Mouse (Mus musculus) liver, embryonic 12.5 days (tissue): ENCODE results near the gene Trmt11. TPM values are rescaled to one million over a fixed set of nuclear protein-coding genes. Genes with fewer than 3 reads are reported as not detected.
"Not testable (repeated sequence)": the region's sequence is repeated elsewhere in the genome, so short reads cannot be mapped to it uniquely, and the experiment has no call there.

Experiments
- ATAC-seq: fragments of 200-750 bp; cut with Nextera tagmentation; 2 replicates; pipeline ENCODE4 v1.8.0; 2017; ENCODE audit warnings: moderate number of reproducible peaks, mild to moderate bottlenecking, moderate library complexity
- H3K27ac ChIP-seq: fragments of 300-500 bp; sonication (generic); 2 replicates; pipeline ENCODE4 v1.5.1; 2016; ENCODE audit warnings: mild to moderate bottlenecking
- H3K27me3 ChIP-seq: fragments of 300-500 bp; sonication (generic); replicated peaks from 2 replicates; pipeline ENCODE4 v1.6.1; 2016; ENCODE audit warnings: mild to moderate bottlenecking, moderate library complexity
- H3K36me3 ChIP-seq: fragments of 300-500 bp; sonication (generic); 2 replicates; pipeline ENCODE4 v1.6.1; 2016; ENCODE audit warnings: mild to moderate bottlenecking, moderate library complexity
- H3K4me1 ChIP-seq: fragments of 300-500 bp; sonication (generic); 2 replicates; pipeline ENCODE4 v1.6.1; 2016
- H3K4me2 ChIP-seq: fragments of 300-500 bp; sonication (generic); 2 replicates; pipeline ENCODE4 v1.6.1; 2016; ENCODE audit warnings: mild to moderate bottlenecking, moderate library complexity
- H3K4me3 ChIP-seq: fragments of 300-500 bp; sonication (generic); 2 replicates; pipeline ENCODE4 v1.5.1; 2016; ENCODE audit warnings: mild to moderate bottlenecking, moderate library complexity
- H3K9ac ChIP-seq: fragments of 300-500 bp; sonication (generic); 2 replicates; pipeline ENCODE4 v1.6.1; 2016; ENCODE audit warnings: mild to moderate bottlenecking, moderate library complexity
- H3K9me3 ChIP-seq: fragments of 300-500 bp; sonication (generic); replicated peaks from 2 replicates; pipeline ENCODE4 v1.6.1; 2016; ENCODE audit warnings: mild to moderate bottlenecking, moderate library complexity
- WGBS: fragments of 180-500 bp; shearing (Covaris S2); methylation state at CpG from one replicate; pipeline ENCODE4 v1.1.7; 2016; ENCODE audit not compliant: insufficient replicate concordance; 5-methylcytosine and 5-hydroxymethylcytosine counted together
- polyA plus RNA-seq: library from polyadenylated mRNA; unstranded; fragments of >200 nt; fragmentation: Nextera tagmentation; extraction: Ambion mirVana; gene quantifications from 2 replicates; pipeline ENCODE4 v1.2.1, GENCODE M21; 2016

The Trmt11 gene
- polyA plus RNA-seq, result 25.3 and 27.9 TPM in 2 replicates

DNA sequence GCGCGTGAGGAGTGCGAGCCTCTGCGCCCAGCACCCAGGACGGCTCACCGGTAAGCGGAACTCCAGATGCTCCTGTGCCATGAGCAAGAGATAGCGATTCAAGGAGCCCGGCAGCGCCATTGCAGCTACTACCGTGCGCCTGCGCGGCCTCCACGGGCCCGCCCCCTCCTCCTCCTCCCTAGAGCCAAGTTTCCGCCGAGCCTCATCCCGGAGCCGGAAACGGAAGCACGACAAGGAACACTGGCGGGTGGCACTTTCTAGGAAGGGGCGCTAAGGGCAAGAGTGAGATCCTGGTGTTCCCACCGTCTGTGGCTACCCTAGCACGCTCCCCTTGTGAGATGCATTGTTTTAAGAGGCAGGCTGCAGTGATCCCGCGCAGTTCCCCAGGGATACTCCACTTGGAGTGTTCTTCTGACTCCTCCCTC lies at the start of gene Trmt11:
Trmt11 (minus strand) TSS at position 208 of the 425 bp plus-strand sequence.
- H3K27ac ChIP-seq, result peak within 1 kb of the TSS; percentile 87
- H3K4me3 ChIP-seq, result peak within 1 kb of the TSS; percentile 84
- H3K9me3 ChIP-seq, result no peaks in the 10 kb centered on the region
- peaks cover 27% of the 10 kb centered on the region for H3K4me1 ChIP-seq
- no peaks in the 10 kb centered on the region for H3K27me3 ChIP-seq
- peak; percentile 94 for ATAC-seq
- WGBS, result under 1% methylated on average over 26 of the region's 28 CpGs
- peak within 1 kb of the TSS; percentile 73 for H3K4me2 ChIP-seq
- peaks cover 21% of the 10 kb centered on the region for H3K36me3 ChIP-seq
- peak within 1 kb of the TSS; percentile 87 for H3K9ac ChIP-seq

DNA sequence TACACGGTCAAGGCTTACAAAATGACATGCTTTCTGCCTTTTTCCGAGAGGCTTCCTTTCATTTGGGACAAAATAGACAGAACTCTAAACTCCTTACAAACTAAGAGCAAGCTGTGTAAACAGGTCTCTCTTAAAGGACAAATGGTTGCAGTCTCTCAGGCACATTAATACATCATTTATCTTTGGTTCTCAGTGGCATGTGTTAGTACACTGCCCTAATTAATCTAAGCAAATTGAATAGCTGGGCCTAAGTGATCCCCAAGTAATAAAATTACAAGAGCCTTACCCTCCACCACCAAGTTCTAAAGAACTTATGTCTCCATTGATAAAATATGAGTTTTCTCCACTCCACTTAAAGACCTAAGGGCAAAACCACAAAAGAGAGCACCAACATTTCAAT lies 47.1 kb upstream of the Trmt11 start:
- 75% methylated on average over 2 of the region's 2 CpGs for WGBS

DNA sequence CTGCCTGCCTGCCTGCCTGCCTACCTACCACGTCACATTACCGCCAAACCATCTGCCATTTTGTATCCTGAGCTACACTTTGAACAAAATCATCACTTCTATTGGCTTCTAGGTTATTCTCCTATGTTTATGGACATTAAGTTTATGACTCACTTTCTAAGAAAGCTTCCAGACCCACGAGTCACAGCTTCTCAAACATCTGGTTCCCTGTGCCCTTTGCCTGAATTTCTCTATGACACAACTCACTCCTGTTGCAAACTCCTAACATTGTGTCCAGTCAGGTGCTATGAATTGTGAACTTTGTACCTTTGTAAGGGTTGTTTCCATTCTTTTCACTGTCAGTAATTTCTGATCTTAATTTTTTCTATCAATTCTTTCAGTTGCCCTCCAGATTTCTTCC lies 37.7 kb upstream of the Trmt11 start:
- WGBS, result 62% methylated on average over 3 of the region's 3 CpGs
- no peak overlapping the region for H3K4me2 ChIP-seq

More for the DNA sequence above, 47.1 kb upstream of the Trmt11 start:
- no peaks in the 10 kb centered on the region for H3K9me3 ChIP-seq
- H3K9ac ChIP-seq, result no peak overlapping the region
- no peak overlapping the region for H3K4me3 ChIP-seq
- no peak overlapping the region for H3K27ac ChIP-seq
- no peaks in the 10 kb centered on the region for H3K27me3 ChIP-seq
- ATAC-seq, result no peak
- H3K4me1 ChIP-seq, result no peaks in the 10 kb centered on the region
- no peak overlapping the region for H3K4me2 ChIP-seq
- peaks cover 41% of the 10 kb centered on the region for H3K36me3 ChIP-seq

DNA sequence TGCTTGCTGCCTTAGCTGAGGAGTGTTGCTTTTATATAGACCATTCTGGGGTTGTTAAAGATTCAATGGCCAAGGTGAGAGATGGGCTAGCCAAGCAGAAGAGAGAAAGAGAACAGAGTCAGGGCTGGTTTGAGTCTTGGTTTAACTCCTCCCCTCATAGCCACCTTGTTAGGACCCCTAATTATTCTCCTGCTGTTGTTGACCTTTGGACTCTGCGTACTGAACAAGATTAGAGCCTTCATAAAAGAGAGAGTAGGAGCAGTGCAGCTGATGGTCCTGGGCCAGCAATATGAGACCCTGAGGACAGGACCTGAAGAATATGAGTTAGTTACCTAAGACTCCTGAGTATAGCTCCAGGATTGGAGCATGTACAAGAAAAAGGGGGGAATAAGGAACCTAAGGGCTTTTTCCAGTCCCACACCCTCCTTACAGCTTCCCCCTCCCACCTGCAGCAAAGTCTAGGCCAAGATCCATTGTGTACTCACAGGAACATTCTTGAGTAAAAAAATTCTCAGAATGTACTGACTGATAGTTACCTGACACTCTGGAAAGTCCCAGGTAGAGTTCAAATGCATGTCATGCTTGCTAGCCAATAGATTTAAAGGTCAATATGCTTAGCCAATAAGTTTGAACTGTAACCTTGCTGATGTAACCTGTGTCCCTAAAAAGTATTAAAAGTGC lies 36.1 kb upstream of the Trmt11 start:
- ATAC-seq, result not testable (repeated sequence)

More for the DNA sequence above, 37.7 kb upstream of the Trmt11 start:
- no peak overlapping the region for H3K27ac ChIP-seq
- H3K4me1 ChIP-seq, result peaks cover 12% of the 10 kb centered on the region
- no peak for ATAC-seq
- H3K36me3 ChIP-seq, result no peaks in the 10 kb centered on the region
- no peak overlapping the region for H3K9ac ChIP-seq
- no peaks in the 10 kb centered on the region for H3K27me3 ChIP-seq
- H3K9me3 ChIP-seq, result no peaks in the 10 kb centered on the region
- H3K4me3 ChIP-seq, result no peak overlapping the region

DNA sequence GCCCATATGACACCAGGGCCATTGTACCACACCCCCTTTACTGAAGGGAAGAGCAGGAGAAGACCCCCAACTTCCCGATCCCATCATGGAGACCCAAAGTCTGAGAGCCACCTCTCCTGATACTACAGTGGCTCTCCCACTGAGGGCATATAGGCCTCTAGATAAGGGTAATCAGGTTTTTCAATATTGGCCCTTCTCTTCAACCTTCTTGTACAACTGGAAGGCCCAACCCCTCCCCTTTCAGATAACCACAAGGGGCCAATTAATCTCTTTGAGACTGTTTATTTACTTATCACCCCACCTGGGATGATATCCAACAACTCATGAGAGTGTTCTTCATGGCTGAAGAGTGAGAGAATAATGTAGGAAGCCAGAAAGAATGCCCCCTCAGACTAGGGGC lies 32.2 kb upstream of the Trmt11 start:
- no peaks in the 10 kb centered on the region for H3K9me3 ChIP-seq
- peak overlapping the region; percentile 34 for H3K4me2 ChIP-seq
- H3K27me3 ChIP-seq, result no peaks in the 10 kb centered on the region
- H3K4me1 ChIP-seq, result peaks cover 41% of the 10 kb centered on the region
- no peak overlapping the region for H3K4me3 ChIP-seq
- no peaks in the 10 kb centered on the region for H3K36me3 ChIP-seq
- peak overlapping the region; percentile 51; the same call in 1 of the 2 replicates for H3K27ac ChIP-seq
- WGBS, result 65% methylated on average over 1 of the region's 1 CpGs
- no peak overlapping the region for H3K9ac ChIP-seq
- ATAC-seq, result peak; percentile 88

More for the DNA sequence above, 36.1 kb upstream of the Trmt11 start:
- H3K27me3 ChIP-seq, H3K4me2 ChIP-seq, H3K4me3 ChIP-seq, H3K27ac ChIP-seq, H3K9ac ChIP-seq, H3K36me3 ChIP-seq, H3K9me3 ChIP-seq: not testable (repeated sequence)
- peaks cover 28% of the 10 kb centered on the region for H3K4me1 ChIP-seq
- WGBS, result 85% methylated on average over 1 of the region's 1 CpGs

DNA sequence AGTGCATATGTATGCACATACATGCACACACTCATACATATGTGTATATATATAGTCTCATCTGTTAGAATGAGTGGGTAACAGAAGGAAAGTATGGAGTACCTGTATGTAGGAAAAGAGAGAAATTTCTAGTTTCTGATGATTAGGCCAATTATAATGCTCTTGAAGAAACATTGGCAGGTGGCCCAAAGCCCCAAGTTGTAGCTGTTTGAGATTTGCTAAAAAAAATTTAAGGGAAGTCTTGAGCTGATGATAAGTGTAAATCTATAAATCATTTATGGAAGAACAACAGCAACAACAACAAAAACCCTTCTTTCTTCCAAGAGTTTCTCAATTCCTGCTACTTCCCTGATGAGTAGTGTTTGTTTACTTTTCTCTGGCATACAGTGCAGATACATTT lies 29.4 kb upstream of the Trmt11 start:
- H3K4me1 ChIP-seq, result peaks cover 41% of the 10 kb centered on the region
- H3K4me3 ChIP-seq, result no peak overlapping the region
- no peak overlapping the region for H3K4me2 ChIP-seq
- H3K27me3 ChIP-seq, result no peaks in the 10 kb centered on the region
- ATAC-seq, result no peak
- no peaks in the 10 kb centered on the region for H3K36me3 ChIP-seq
- H3K27ac ChIP-seq, result no peak overlapping the region
- no peak overlapping the region for H3K9ac ChIP-seq
- no peaks in the 10 kb centered on the region for H3K9me3 ChIP-seq

DNA sequence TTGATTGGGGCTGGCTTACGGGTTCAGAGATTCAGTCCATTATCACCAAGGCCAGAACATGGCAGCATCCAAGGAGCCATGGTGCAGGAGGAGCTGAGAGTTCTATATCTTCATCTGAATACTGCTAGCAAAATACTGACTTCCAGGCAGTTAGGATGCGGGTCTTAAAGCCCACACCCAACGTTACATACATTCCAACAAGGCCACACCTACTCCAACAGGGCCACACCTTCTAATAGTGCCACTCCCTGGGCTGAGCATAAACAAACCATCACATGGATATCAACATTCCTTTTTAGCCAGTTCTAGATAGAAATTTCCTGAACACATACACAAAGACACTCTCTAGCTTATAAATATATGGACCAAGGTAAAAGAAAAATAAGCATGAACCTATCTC lies 29.0 kb upstream of the Trmt11 start, which contains the start of gene Hint3:
Hint3 (minus strand) TSS at position 120 of the 400 bp plus-strand sequence.
- Histone ChIP-seq H3K27ac (no peak within 1 kb of the TSS), H3K9me3 (no peaks in the 10 kb centered on the region), H3K9ac (no peak within 1 kb of the TSS), H3K36me3 (no peaks in the 10 kb centered on the region), H3K4me2 (no peak within 1 kb of the TSS), H3K4me1 (peaks cover 40% of the 10 kb centered on the region), H3K27me3 (no peaks in the 10 kb centered on the region), H3K4me3 (no peak within 1 kb of the TSS)
- 0 out of 2 replicates have a peak, but pooled peaks have one; percentile 40 for ATAC-seq
- WGBS, result 75% methylated on average over 3 of the region's 3 CpGs

DNA sequence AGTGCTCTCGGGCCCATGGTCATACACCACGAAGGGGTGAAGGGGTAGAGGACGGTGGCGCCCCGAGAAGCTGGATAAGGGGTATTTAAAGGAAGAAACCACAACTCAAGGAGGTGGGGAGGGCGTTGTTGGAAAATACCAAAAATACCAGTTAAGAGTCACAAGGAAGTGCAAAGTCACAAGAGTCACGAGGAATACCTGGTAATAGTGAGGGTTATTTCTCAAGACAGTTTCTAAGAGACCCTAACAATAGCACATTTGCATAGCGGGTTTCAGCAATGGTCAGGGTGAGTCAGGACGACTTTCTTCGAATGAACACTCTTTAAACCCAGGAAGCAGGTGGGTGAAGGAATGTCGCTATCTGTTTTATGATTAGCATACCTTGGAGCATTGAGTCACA lies 27.9 kb upstream of the Trmt11 start:
- H3K9ac ChIP-seq, H3K4me2 ChIP-seq, H3K27me3 ChIP-seq, H3K36me3 ChIP-seq, H3K9me3 ChIP-seq, H3K4me3 ChIP-seq, ATAC-seq, H3K27ac ChIP-seq: not testable (repeated sequence)
- H3K4me1 ChIP-seq, result peaks cover 38% of the 10 kb centered on the region
- 81% methylated on average over 11 of the region's 11 CpGs for WGBS

DNA sequence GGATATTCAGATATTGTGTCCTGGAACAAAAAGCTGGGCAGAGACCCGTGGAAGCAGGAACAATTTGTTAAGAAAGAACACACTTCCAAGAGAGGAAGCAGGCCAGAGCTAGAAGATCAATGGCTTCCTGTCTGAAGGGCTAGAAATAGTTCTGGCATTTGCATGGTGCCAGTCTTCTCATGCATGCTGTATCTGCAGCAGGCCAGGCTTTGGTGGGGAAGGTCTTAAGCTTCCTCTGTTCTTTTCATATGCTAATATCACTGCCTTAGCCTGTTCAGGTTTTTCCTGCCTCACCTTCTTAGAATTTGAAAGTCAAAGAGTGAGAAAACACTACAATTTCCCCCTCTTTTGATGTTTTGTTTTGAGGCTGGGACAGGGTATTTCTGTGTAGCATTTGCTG lies 27.0 kb upstream of the Trmt11 start:
- ATAC-seq, result no peak
- H3K4me2 ChIP-seq, result no peak overlapping the region
- no peaks in the 10 kb centered on the region for H3K27me3 ChIP-seq
- peak overlapping the region; percentile 25; the same call in 1 of the 2 replicates for H3K27ac ChIP-seq
- no peaks in the 10 kb centered on the region for H3K36me3 ChIP-seq
- H3K4me1 ChIP-seq, result peaks cover 29% of the 10 kb centered on the region
- WGBS, result 18% methylated on average over 1 of the region's 1 CpGs
- H3K9ac ChIP-seq, result no peak overlapping the region
- H3K4me3 ChIP-seq, result no peak overlapping the region
- H3K9me3 ChIP-seq, result no peaks in the 10 kb centered on the region

DNA sequence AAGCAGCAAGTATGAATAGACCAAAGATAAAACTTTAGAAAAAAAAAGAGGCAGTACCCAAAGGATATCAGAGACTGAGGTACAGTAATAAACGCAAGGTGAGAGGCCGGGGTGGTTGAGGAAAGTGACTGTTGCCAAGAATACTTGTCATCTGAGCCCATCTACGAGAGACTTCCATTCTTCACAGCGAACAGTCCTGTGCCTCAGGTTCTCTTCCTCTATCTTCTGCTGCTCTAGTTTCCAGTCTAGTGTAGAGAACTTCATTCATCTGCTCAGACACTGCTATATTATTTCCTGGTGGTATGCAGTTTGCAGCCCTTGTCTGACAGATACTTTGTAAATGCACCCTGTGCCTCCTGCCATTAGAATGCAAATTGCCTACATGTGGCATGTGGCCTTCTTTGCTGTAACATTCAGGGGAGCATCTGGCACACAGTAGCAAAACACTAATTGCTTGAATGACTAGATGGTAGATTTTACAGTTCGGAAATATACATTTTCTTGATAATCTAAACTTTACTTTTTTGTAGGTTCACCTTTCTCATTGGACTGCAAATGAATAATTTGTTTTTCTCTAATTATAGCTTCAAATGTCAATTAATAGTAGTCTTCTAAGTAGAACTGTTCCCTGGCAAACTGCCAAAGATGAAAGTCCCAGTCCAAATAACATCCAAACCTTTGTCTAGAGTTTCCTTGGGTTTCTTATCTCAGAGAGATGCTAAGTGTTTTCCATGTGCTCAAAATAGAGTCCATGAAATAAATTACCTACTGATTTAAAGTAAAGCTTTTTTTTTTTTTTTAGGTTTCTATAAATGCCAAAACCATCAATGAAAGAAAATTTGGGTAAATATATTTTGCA lies 23.8 kb upstream of the Trmt11 start:
- no peak overlapping the region for H3K4me3 ChIP-seq
- no peaks in the 10 kb centered on the region for H3K36me3 ChIP-seq
- peaks cover 15% of the 10 kb centered on the region; the same call in 1 of the 2 replicates for H3K4me1 ChIP-seq
- H3K9me3 ChIP-seq, result no peaks in the 10 kb centered on the region
- no peak overlapping the region for H3K9ac ChIP-seq
- H3K27me3 ChIP-seq, result peaks cover 7% of the 10 kb centered on the region; the same call in 1 of the 2 replicates
- no peak for ATAC-seq
- H3K27ac ChIP-seq, result no peak overlapping the region
- 63% methylated on average over 5 of the region's 5 CpGs for WGBS
- H3K4me2 ChIP-seq, result no peak overlapping the region

DNA sequence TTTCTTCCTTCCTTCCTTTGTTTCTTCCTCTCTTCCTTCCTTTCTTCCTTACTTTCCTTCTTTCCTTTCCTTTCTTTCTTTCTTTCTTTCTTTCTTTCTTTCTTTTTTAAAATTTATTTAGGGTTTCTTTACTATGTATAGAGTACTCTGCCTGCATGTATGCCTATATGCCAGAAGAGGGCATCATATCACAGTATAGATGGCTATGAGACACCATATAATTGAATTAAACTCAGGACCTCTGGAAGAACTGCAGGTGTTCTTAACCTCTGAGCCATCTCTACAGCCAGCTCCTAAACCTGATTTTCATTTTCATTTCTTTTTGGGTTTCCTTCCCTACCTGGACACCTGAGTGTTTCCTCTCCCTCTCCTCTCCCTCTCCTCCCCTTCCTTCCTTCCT lies 22.4 kb upstream of the Trmt11 start:
- no peak overlapping the region for H3K4me2 ChIP-seq
- no peak overlapping the region for H3K27ac ChIP-seq
- H3K4me3 ChIP-seq, result no peak overlapping the region
- no peaks in the 10 kb centered on the region for H3K9me3 ChIP-seq
- no peak overlapping the region for H3K9ac ChIP-seq
- peaks cover 7% of the 10 kb centered on the region; the same call in 1 of the 2 replicates for H3K27me3 ChIP-seq
- H3K36me3 ChIP-seq, result no peaks in the 10 kb centered on the region
- H3K4me1 ChIP-seq, result peaks cover 17% of the 10 kb centered on the region
- ATAC-seq, result no peak

DNA sequence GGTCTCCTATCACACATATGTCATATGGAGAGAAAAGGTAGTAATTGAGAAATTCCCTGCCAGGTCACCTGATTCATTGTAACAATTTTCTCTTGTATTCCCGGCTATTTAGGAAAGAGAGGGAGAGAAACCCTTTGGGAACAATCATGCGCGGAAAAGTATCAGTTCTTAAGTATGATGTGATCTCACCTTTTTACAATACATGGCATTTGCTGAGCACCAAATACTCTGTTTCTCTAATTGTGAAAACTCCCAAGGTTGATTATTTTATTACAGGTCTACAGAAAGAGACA lies 18.3 kb upstream of the Trmt11 start:
- Histone ChIP-seq H3K36me3 (no peaks in the 10 kb centered on the region), H3K9ac (peak overlapping the region; percentile 80), H3K27ac (peak overlapping the region; percentile 98), H3K27me3 (peaks cover 7% of the 10 kb centered on the region; the same call in 1 of the 2 replicates), H3K4me1 (peaks cover 22% of the 10 kb centered on the region), H3K4me2 (peak overlapping the region; percentile 82), H3K4me3 (peak overlapping the region; percentile 80), H3K9me3 (no peaks in the 10 kb centered on the region)
- no peak for ATAC-seq
- 30% methylated on average over 3 of the region's 3 CpGs for WGBS
